Mouse (Mus musculus): ENCODE data around the gene Nelfb. TPM values are rescaled to one million over a fixed set of nuclear protein-coding genes. Genes with fewer than 3 reads are reported as not detected.

Gene Nelfb
- polyA plus RNA-seq, 1 experiment = 91.3 TPM

- DNase-seq (ENCODE audit: low read depth) = peak; percentile 80
- TF ChIP-seq CTCF (IDR thresholded peaks at IDR 0.05; ENCODE audit: borderline replicate concordance, extremely low read depth, insufficient read depth, insufficient read length) (no peak), POLR2A (IDR thresholded peaks at IDR 0.05; ENCODE audit: borderline replicate concordance, extremely low read depth, insufficient read depth, insufficient read length, poor library complexity, severe bottlenecking) (no peak)
Observed at GRCm38 (mm10) chr2:25180973-25181890, 30.1 kb downstream of the Nelfb start.

- DNase-seq (ENCODE audit: low read depth) = peak; percentile 98
- peak; percentile 38; the same call in 1 of the 2 replicates for TF ChIP-seq CTCF (IDR thresholded peaks at IDR 0.05; ENCODE audit: borderline replicate concordance, extremely low read depth, insufficient read depth, insufficient read length)
- TF ChIP-seq POLR2A (IDR thresholded peaks at IDR 0.05; ENCODE audit: borderline replicate concordance, extremely low read depth, insufficient read depth, insufficient read length, poor library complexity, severe bottlenecking) = peak; percentile 40; the same call in 1 of the 2 replicates
Observed at GRCm38 (mm10) chr2:25180478-25180903, 30.8 kb downstream of the Nelfb start, which contains the start of gene Nrarp. Gene Nrarp (plus strand): TSS chr2:25180758.

- DNase-seq (ENCODE audit: low read depth) = peak; percentile 27
- TF ChIP-seq CTCF (IDR thresholded peaks at IDR 0.05; ENCODE audit: borderline replicate concordance, extremely low read depth, insufficient read depth, insufficient read length) = no peak
- no peak for TF ChIP-seq POLR2A (IDR thresholded peaks at IDR 0.05; ENCODE audit: borderline replicate concordance, extremely low read depth, insufficient read depth, insufficient read length, poor library complexity, severe bottlenecking)
Observed at GRCm38 (mm10) chr2:25179566-25180217, 31.6 kb downstream of the Nelfb start.

GRCm38 (mm10) chr2:25178285-25178972 lies 32.9 kb downstream of the Nelfb start:
- TF ChIP-seq POLR2A (IDR thresholded peaks at IDR 0.05; ENCODE audit: borderline replicate concordance, extremely low read depth, insufficient read depth, insufficient read length, poor library complexity, severe bottlenecking) (no peak), CTCF (IDR thresholded peaks at IDR 0.05; ENCODE audit: borderline replicate concordance, extremely low read depth, insufficient read depth, insufficient read length) (no peak)

GRCm38 (mm10) chr2:25177685-25178084 lies 33.6 kb downstream of the Nelfb start:
- DNase-seq (ENCODE audit: low read depth) = peak; percentile 92
- no peak for TF ChIP-seq POLR2A (IDR thresholded peaks at IDR 0.05; ENCODE audit: borderline replicate concordance, extremely low read depth, insufficient read depth, insufficient read length, poor library complexity, severe bottlenecking)
- no peak for TF ChIP-seq CTCF (IDR thresholded peaks at IDR 0.05; ENCODE audit: borderline replicate concordance, extremely low read depth, insufficient read depth, insufficient read length)

More at GRCm38 (mm10) chr2:25178285-25178972, 32.9 kb downstream of the Nelfb start:
- DNase-seq (ENCODE audit: low read depth) = peak; percentile 85

- DNase-seq (ENCODE audit: low read depth) = no peak
- TF ChIP-seq POLR2A (IDR thresholded peaks at IDR 0.05; ENCODE audit: borderline replicate concordance, extremely low read depth, insufficient read depth, insufficient read length, poor library complexity, severe bottlenecking) (no peak), CTCF (IDR thresholded peaks at IDR 0.05; ENCODE audit: borderline replicate concordance, extremely low read depth, insufficient read depth, insufficient read length) (no peak)
Observed at GRCm38 (mm10) chr2:25177076-25177475, 34.2 kb downstream of the Nelfb start.

GRCm38 (mm10) chr2:25176573-25176972 lies 34.7 kb downstream of the Nelfb start:
- TF ChIP-seq CTCF (IDR thresholded peaks at IDR 0.05; ENCODE audit: borderline replicate concordance, extremely low read depth, insufficient read depth, insufficient read length) (no peak), POLR2A (IDR thresholded peaks at IDR 0.05; ENCODE audit: borderline replicate concordance, extremely low read depth, insufficient read depth, insufficient read length, poor library complexity, severe bottlenecking) (no peak)
- no peak for DNase-seq (ENCODE audit: low read depth)

GRCm38 (mm10) chr2:25175690-25176078 lies 35.6 kb downstream of the Nelfb start:
- no peak for DNase-seq (ENCODE audit: low read depth)
- no peak for TF ChIP-seq POLR2A (IDR thresholded peaks at IDR 0.05; ENCODE audit: borderline replicate concordance, extremely low read depth, insufficient read depth, insufficient read length, poor library complexity, severe bottlenecking)
- TF ChIP-seq CTCF (IDR thresholded peaks at IDR 0.05; ENCODE audit: borderline replicate concordance, extremely low read depth, insufficient read depth, insufficient read length) = no peak

GRCm38 (mm10) chr2:25174866-25175689 lies 36.2 kb downstream of the Nelfb start:
- DNase-seq (ENCODE audit: low read depth) = no peak
- TF ChIP-seq CTCF (IDR thresholded peaks at IDR 0.05; ENCODE audit: borderline replicate concordance, extremely low read depth, insufficient read depth, insufficient read length) (no peak), POLR2A (IDR thresholded peaks at IDR 0.05; ENCODE audit: borderline replicate concordance, extremely low read depth, insufficient read depth, insufficient read length, poor library complexity, severe bottlenecking) (no peak)

GRCm38 (mm10) chr2:25173821-25174220 lies 37.5 kb downstream of the Nelfb start:
- DNase-seq (ENCODE audit: low read depth) = no peak
- TF ChIP-seq CTCF (IDR thresholded peaks at IDR 0.05; ENCODE audit: borderline replicate concordance, extremely low read depth, insufficient read depth, insufficient read length) = no peak
- TF ChIP-seq POLR2A (IDR thresholded peaks at IDR 0.05; ENCODE audit: borderline replicate concordance, extremely low read depth, insufficient read depth, insufficient read length, poor library complexity, severe bottlenecking) = no peak
